Mouse (Mus musculus): ENCODE data around the gene Ghrh. TPM values are rescaled to one million over a fixed set of nuclear protein-coding genes. Genes with fewer than 3 reads are reported as not detected.

The Ghrh gene
- polyA plus RNA-seq, 1 experiment from 2014 or later = not detected

GRCm38 (mm10) chr2:157320886-157321285 is 26.4 kb downstream of the Ghrh start:
- Histone ChIP-seq H3K9ac (no peak overlapping the region), H3K4me2 (no peak overlapping the region), H3K27me3 (no peaks in the 10 kb centered on the region), H3K27ac (no peak overlapping the region), H3K4me3 (replicated peaks) (no peak overlapping the region), H3K9me3 (replicated peaks) (no peaks in the 10 kb centered on the region), H3K4me1 (replicated peaks) (no peaks in the 10 kb centered on the region), H3K36me3 (peaks cover 92% of the 10 kb centered on the region)
- DNase-seq (no peak), ATAC-seq (ENCODE audit: low read depth) (no peak)
- 79% methylated on average over 5 of the region's 5 CpGs for WGBS (ENCODE audit: insufficient replicate concordance)

- H3K4me3 ChIP-seq (replicated peaks) = no peak overlapping the region
- H3K9me3 ChIP-seq (replicated peaks) = no peaks in the 10 kb centered on the region
- H3K27me3 ChIP-seq = no peaks in the 10 kb centered on the region
- H3K27ac ChIP-seq = no peak overlapping the region
- no peak overlapping the region for H3K4me2 ChIP-seq
- 88% methylated on average over 8 of the region's 8 CpGs for WGBS (ENCODE audit: insufficient replicate concordance)
- DNase-seq (no peak), ATAC-seq (ENCODE audit: low read depth) (no peak)
- no peak overlapping the region for H3K9ac ChIP-seq
- H3K36me3 ChIP-seq = peaks cover 92% of the 10 kb centered on the region
- H3K4me1 ChIP-seq (replicated peaks) = no peaks in the 10 kb centered on the region
Observed at GRCm38 (mm10) chr2:157320135-157320534, 27.2 kb downstream of the Ghrh start.

GRCm38 (mm10) chr2:157317220-157317619 is 30.1 kb downstream of the Ghrh start:
- H3K9me3 ChIP-seq (replicated peaks) = no peaks in the 10 kb centered on the region
- no peaks in the 10 kb centered on the region for H3K4me1 ChIP-seq (replicated peaks)
- no peak overlapping the region for H3K4me3 ChIP-seq (replicated peaks)
- no peak for DNase-seq
- no peak overlapping the region for H3K27ac ChIP-seq
- WGBS (ENCODE audit: insufficient replicate concordance) = 88% methylated on average over 6 of the region's 6 CpGs
- ATAC-seq (ENCODE audit: low read depth) = no peak
- H3K36me3 ChIP-seq = peaks cover 92% of the 10 kb centered on the region
- no peak overlapping the region for H3K4me2 ChIP-seq
- H3K27me3 ChIP-seq = no peaks in the 10 kb centered on the region
- no peak overlapping the region for H3K9ac ChIP-seq

- 87% methylated on average over 14 of the region's 14 CpGs for WGBS (ENCODE audit: insufficient replicate concordance)
- Histone ChIP-seq H3K36me3 (peaks cover 92% of the 10 kb centered on the region), H3K9me3 (replicated peaks) (no peaks in the 10 kb centered on the region), H3K4me2 (no peak overlapping the region), H3K27ac (no peak overlapping the region), H3K4me1 (replicated peaks) (no peaks in the 10 kb centered on the region), H3K9ac (no peak overlapping the region), H3K27me3 (no peaks in the 10 kb centered on the region), H3K4me3 (replicated peaks) (no peak overlapping the region)
- DNase-seq (no peak), ATAC-seq (ENCODE audit: low read depth) (no peak)
Observed at GRCm38 (mm10) chr2:157316358-157316933, 30.9 kb downstream of the Ghrh start.

GRCm38 (mm10) chr2:157315486-157315885 is 31.8 kb downstream of the Ghrh start:
- H3K4me2 ChIP-seq = no peak overlapping the region
- no peaks in the 10 kb centered on the region for H3K27me3 ChIP-seq
- H3K36me3 ChIP-seq = peaks cover 92% of the 10 kb centered on the region
- no peak overlapping the region for H3K4me3 ChIP-seq (replicated peaks)
- no peak for ATAC-seq (ENCODE audit: low read depth)
- H3K9me3 ChIP-seq (replicated peaks) = no peaks in the 10 kb centered on the region
- DNase-seq = no peak
- 89% methylated on average over 6 of the region's 6 CpGs for WGBS (ENCODE audit: insufficient replicate concordance)
- no peak overlapping the region for H3K27ac ChIP-seq
- H3K9ac ChIP-seq = no peak overlapping the region
- H3K4me1 ChIP-seq (replicated peaks) = no peaks in the 10 kb centered on the region

- no peak overlapping the region for H3K9ac ChIP-seq
Observed at GRCm38 (mm10) chr2:157314310-157314709, 33.0 kb downstream of the Ghrh start.

GRCm38 (mm10) chr2:157313718-157314117 is 33.6 kb downstream of the Ghrh start:
- no peak overlapping the region for H3K9ac ChIP-seq
- peaks cover 99% of the 10 kb centered on the region for H3K36me3 ChIP-seq
- DNase-seq (no peak), ATAC-seq (ENCODE audit: low read depth) (no peak)
- H3K4me1 ChIP-seq (replicated peaks) = no peaks in the 10 kb centered on the region
- H3K4me3 ChIP-seq (replicated peaks) = no peak overlapping the region
- H3K27ac ChIP-seq = no peak overlapping the region
- H3K9me3 ChIP-seq (replicated peaks) = no peaks in the 10 kb centered on the region
- 85% methylated on average over 3 of the region's 3 CpGs for WGBS (ENCODE audit: insufficient replicate concordance)
- H3K4me2 ChIP-seq = no peak overlapping the region
- H3K27me3 ChIP-seq = no peaks in the 10 kb centered on the region

More at GRCm38 (mm10) chr2:157314310-157314709, 33.0 kb downstream of the Ghrh start:
- Histone ChIP-seq H3K27me3 (no peaks in the 10 kb centered on the region), H3K9me3 (replicated peaks) (no peaks in the 10 kb centered on the region), H3K27ac (no peak overlapping the region), H3K4me2 (no peak overlapping the region), H3K4me1 (replicated peaks) (no peaks in the 10 kb centered on the region), H3K36me3 (peaks cover 95% of the 10 kb centered on the region), H3K4me3 (replicated peaks) (no peak overlapping the region)
- no peak for ATAC-seq (ENCODE audit: low read depth)
- no peak for DNase-seq
- WGBS (ENCODE audit: insufficient replicate concordance) = 86% methylated on average over 7 of the region's 7 CpGs

GRCm38 (mm10) chr2:157310963-157311637 is 36.2 kb downstream of the Ghrh start:
- H3K4me1 ChIP-seq (replicated peaks) = no peaks in the 10 kb centered on the region
- H3K9me3 ChIP-seq (replicated peaks) = no peaks in the 10 kb centered on the region

GRCm38 (mm10) chr2:157309611-157310010 is 37.7 kb downstream of the Ghrh start:
- H3K27me3 ChIP-seq = no peaks in the 10 kb centered on the region
- no peaks in the 10 kb centered on the region for H3K4me1 ChIP-seq (replicated peaks)
- H3K27ac ChIP-seq = no peak overlapping the region
- ATAC-seq (ENCODE audit: low read depth) = no peak
- no peak overlapping the region for H3K9ac ChIP-seq
- no peak overlapping the region for H3K4me2 ChIP-seq
- DNase-seq = no peak
- H3K4me3 ChIP-seq (replicated peaks) = no peak overlapping the region
- WGBS (ENCODE audit: insufficient replicate concordance) = 88% methylated on average over 8 of the region's 8 CpGs
- H3K9me3 ChIP-seq (replicated peaks) = no peaks in the 10 kb centered on the region
- H3K36me3 ChIP-seq = peaks cover 96% of the 10 kb centered on the region

More at GRCm38 (mm10) chr2:157310963-157311637, 36.2 kb downstream of the Ghrh start:
- DNase-seq (no peak), ATAC-seq (ENCODE audit: low read depth) (no peak)
- Histone ChIP-seq H3K9ac (no peak overlapping the region), H3K36me3 (peaks cover 99% of the 10 kb centered on the region), H3K4me3 (replicated peaks) (no peak overlapping the region), H3K4me2 (no peak overlapping the region), H3K27ac (no peak overlapping the region), H3K27me3 (no peaks in the 10 kb centered on the region)
- 83% methylated on average over 6 of the region's 6 CpGs for WGBS (ENCODE audit: insufficient replicate concordance)

GRCm38 (mm10) chr2:157308273-157308917 is 38.9 kb downstream of the Ghrh start:
- H3K36me3 ChIP-seq = peaks cover 96% of the 10 kb centered on the region
- H3K4me1 ChIP-seq (replicated peaks) = no peaks in the 10 kb centered on the region
- ATAC-seq (ENCODE audit: low read depth) (no peak), DNase-seq (no peak)
- no peaks in the 10 kb centered on the region for H3K9me3 ChIP-seq (replicated peaks)
- no peaks in the 10 kb centered on the region for H3K27me3 ChIP-seq
- H3K4me2 ChIP-seq = no peak overlapping the region
- no peak overlapping the region; the same call in 1 of the 2 replicates for H3K27ac ChIP-seq
- H3K4me3 ChIP-seq (replicated peaks) = no peak overlapping the region
- no peak overlapping the region for H3K9ac ChIP-seq
- WGBS (ENCODE audit: insufficient replicate concordance) = 90% methylated on average over 2 of the region's 2 CpGs

- Histone ChIP-seq H3K4me2 (no peak overlapping the region), H3K36me3 (peaks cover 96% of the 10 kb centered on the region), H3K27me3 (no peaks in the 10 kb centered on the region), H3K27ac (no peak overlapping the region), H3K9me3 (replicated peaks) (no peaks in the 10 kb centered on the region), H3K4me3 (replicated peaks) (no peak overlapping the region), H3K4me1 (replicated peaks) (no peaks in the 10 kb centered on the region), H3K9ac (no peak overlapping the region)
- DNase-seq (no peak), ATAC-seq (ENCODE audit: low read depth) (no peak)
- WGBS (ENCODE audit: insufficient replicate concordance) = 85% methylated on average over 4 of the region's 4 CpGs
Observed at GRCm38 (mm10) chr2:157307715-157308265, 39.5 kb downstream of the Ghrh start.
